Mouse (Mus musculus) ES-CJ7 (cell line): ENCODE data around the gene Phf20.
A peak's percentile ranks its signal among the peaks of the same experiment; 100 is the strongest.
"Not testable (repeated sequence)": the region's sequence is repeated elsewhere in the genome, so short reads cannot be mapped to it uniquely, and the experiment has no call there.

ENCODE experiments used
- DNase-seq: peaks from one replicate; pipeline ENCODE4 v3.0.0; 2011; ENCODE audit warnings: low read depth, low spot score

Phf20 gene

DNA sequence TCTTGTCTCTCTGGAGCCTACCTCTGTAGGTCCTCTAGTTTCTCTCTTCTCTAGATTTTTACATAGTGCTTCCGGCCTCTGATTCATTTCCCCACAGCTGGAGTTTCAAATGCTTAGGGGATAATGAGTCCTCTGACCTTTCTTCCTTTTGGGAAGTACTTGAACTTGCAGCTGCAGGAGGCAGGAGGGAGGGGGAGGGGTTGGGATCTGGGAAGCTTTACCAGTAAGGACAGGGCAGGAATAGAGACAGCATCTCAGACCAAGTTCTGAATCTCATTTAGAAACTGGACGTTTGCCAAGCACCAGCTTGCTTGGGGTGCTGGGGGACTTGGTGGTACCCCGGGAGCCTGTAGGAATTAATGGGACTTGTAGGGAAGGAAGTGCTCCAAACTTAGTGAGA, 3.7 kb downstream of the Phf20 start:
- DNase-seq, result peak; percentile 96

DNA sequence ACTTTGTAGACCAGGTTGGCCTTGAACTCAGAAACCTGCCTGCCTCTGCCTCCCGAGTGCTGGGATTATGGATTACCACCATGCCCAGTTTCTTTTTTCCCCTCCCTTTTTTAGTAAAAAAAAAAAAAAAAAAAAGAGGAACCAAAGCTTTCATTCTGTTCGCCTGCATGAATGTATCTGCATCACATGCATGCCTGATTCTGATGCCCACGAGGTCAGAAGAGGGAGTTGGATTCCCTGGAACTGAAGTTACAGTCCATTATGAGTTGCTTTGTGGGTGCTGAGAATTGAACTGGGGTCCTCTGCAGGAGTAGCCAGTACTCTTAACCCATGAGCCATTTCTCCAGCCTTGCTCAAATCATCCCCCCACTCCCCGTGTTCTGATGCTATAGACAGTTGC, 5.2 kb downstream of the Phf20 start:
- no peak for DNase-seq

DNA sequence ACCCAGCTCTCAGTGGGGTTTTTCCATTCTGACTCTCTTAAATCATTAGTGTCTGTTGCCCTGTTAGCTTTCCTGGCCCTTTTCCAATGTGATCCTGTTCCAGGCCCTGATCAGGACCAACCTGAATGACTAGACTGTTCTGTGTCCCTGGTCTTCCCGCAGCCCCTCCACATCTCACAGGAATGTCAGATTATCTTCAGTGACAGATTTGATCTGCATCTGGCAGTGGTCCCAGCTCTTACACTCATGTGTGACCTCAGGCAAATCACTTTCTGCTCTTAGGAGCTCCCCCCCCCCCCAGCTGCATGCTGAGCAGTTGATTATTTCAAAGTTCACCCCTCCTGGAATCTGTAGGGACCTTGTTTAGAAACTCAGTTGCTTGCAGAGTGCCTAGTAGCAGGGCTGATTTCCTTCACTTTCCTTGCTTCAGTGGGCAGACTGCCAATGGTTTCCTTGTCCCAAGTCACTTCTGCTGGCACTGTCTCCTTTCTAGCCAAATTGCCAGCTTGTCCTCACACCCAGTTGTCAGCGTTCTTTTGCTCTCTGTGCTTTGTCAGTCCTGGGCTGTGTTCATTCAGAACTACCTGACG, 6.7 kb downstream of the Phf20 start:
- no peak for DNase-seq

DNA sequence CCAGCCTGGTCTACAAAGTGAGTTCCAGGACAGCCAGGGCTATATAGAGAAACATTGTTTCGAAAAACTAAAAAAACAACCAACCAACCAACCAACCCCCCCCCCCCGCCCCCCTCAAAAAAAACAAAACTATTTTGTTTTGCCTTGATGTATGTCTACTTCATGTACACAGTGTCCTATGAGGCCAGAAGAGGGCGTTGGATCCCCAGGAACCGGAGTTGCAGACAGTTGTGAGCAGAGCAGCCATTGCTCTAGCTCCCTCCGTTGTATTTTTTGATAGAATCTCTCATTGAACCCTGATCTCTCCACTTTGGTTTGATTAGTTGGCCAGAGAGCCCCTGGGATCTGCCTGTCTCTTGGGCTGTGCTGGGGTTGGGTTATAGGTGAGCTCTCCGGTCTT, 7.7 kb downstream of the Phf20 start:
- DNase-seq, result no peak

DNA sequence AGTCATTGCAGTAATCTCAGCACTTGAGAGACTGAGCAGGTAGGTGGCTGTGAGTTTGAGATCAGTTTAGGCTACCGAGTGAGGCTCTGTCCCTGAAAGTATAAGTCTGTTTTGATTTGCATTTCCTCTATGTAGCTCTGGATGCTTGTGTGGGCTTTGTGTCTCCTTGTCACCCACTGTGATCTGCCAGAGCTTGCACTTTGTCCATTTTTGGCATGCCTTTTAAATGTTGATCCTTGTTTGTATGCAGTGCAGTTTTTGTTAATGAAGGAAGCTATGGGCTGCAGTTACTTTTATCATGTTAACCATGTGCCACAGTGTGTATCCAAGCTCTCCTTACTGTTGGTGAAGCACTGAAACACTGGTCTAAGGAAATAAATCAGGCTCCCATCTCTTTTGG, 21.5 kb downstream of the Phf20 start:
- peak; percentile 59 for DNase-seq

DNA sequence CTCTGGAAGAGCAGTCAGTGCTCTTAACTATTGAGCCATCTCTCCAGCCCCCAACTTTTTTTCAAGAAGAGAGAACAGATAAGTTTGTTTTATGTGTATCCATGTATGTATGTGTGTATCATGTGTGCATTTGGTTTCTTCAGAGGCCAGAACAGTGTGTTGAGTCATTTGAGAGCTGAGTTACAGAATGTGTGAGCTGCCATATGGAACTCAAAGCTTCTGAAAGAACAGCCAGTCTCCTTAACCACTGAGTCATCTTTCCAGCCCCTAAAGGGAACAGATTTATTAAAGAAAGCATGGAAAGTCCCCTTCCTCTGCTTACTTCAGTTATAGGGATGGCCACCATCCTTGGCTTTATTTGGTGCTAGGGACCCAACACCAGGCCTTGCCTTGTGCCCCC, 25.8 kb downstream of the Phf20 start:
- DNase-seq, result no peak

DNA sequence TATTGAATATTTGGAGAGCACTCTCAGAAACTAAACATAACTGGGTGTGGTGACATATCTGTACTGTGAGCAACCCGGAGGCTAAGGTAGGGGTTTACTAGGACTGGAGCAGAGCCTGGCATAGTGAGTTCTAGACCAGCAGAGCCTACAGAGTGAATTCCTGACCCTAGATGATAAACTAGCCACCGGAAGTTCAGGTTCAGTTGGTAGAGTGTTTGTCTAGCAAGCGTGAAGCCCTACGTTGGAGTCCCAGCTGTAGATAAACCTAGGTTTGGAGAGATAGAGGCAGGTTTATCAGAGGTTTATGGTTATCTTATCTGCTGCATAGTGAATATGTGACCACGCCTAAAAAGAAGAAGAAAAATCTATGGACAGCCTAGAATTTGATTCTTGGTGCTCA, 27.8 kb downstream of the Phf20 start:
- no peak for DNase-seq

DNA sequence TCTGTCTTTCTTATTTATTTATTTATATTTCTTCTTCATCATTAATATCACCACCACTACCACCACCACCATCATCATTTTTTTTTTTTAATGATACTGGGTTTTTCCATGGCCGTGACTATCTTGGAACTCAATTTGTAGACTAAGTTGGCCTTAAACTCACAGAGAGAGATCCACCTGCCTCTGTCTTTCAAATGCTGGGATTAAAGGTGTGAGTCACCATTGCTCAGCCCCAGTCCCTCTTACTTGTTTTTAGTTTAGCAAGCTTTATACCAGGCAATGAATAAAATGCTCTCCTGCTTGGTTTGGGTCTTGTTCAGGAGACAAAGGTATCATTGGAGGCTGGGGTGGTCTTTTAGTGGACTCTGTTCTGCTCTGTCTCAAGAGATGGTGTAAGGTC, 31.4 kb downstream of the Phf20 start:
- DNase-seq, result no peak

DNA sequence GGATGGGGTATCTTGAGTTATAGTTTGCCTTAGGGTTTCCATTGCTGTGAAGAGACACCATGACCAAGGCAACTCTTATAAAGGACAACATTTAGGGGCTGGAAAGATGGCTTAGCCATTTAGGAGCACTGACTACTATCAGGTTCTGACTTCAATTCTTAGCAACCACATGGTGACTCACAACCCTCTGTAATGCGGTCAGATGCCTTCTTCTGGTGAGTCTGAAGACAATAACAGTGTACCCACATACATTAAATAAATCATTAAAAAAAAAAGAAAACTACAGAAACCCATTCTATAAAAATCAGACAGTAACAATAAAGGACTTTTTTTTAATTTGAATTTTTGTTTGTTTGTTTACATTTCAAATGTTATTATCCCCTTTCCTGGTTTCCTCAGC, 32.9 kb downstream of the Phf20 start:
- no peak for DNase-seq

DNA sequence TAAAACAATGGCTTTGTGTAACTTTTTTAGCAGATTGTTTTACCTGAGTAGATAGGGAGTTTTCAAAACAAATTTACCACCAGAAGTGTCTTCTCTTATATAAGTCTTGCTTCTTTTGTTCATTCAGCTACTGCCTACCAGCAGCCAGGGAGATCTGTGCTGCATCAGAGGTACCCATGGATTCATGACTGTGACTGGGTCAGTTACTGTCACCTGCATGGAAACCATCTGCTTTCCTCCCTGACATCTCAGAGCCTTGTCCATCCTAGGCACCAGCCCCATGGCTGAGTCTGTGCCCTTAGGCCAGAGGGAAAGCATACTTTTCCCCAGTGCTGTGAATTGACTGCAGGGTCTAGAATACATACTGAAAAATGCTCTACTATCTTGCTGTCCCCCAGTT, 35.1 kb downstream of the Phf20 start:
- no peak for DNase-seq

DNA sequence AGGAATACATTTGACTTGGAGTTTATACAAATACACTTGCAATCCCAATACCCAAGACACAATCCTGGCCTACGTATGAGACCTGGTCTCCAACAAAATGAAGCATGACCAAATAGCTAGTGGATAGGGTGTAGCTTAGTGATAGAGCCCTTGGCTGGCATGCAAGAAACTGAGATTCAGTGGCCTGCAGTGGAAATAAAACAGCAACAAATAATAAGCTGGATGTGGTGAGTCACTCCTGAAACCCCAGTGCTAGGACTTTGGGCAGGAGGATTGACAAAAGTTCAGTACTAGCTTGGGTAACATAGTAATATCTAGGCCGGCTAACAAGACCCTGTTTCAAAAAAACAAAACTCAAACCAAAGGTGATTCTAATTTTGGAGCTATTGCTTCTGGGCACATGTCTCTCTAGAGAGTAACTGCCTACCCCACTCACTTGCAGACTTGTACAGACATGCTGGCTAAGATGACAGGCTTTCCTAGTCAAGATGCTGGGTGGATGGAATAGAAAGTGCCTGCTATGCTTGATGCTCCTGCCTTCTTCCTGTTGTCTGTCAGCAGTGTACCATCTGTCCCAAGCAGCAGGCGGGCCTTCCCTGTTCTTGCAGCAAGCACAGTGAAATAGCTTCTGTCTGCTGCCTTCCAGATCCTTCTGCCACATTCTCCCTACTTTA, 37.1 kb downstream of the Phf20 start:
- no peak for DNase-seq

DNA sequence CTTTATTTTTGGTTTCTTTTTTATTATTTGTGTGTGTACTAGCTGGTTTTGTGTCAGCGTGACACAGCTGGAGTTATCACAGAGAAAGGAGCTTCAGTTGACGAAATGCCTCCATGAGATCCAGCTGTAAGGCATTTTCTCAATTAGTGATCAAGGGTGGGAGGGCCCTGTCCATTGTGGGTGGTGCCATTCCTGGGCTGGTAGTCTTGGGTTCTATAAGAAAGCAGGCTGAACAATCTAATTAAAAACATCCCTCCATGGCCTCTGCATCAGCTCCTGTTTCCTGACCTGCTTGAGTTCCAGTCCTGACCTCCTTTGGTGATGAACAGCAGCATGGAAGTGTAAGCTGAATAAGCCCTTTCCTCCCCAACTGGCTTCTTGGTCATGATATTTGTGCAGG, 37.8 kb downstream of the Phf20 start:
- DNase-seq, result not testable (repeated sequence)

DNA sequence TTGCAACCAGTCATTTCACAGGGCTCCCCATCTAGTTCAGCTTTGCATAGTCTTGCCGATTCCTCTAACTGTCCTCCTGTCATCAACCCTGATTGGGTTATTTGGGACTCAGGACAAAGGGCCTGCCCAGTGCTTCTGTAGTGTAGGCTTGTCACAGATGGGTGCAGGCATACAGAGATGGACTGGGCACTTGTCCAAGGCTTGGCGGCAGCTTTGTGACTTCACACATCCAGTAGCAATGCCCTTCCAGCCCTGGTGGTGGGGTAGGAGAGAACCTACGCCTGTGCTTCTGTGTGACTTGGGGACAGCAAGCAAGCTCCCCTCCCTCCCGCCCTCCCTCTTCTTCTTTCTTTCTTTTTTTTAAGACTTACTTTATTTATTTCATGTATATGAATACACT, 39.6 kb downstream of the Phf20 start:
- DNase-seq, result peak; percentile 28

DNA sequence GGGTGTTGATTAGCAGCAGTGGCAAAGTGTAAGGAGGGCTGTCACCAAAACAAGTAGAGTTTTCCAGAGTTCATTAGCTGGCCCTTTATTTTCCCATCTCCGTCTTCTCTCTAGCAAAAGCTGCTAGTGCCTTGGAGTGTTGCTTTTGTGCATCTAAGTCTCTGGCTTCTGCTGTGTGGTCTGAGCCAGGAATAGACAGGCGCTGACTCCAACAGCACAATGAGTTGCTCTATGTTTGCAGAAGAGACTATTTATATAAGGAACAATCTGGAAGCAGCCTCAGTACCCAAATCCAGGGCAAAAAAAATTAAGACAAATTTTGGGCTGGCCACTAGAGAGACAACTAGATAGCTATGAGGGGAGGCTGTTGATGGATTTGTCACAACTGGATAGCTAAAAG, 45.4 kb downstream of the Phf20 start:
- no peak for DNase-seq

DNA sequence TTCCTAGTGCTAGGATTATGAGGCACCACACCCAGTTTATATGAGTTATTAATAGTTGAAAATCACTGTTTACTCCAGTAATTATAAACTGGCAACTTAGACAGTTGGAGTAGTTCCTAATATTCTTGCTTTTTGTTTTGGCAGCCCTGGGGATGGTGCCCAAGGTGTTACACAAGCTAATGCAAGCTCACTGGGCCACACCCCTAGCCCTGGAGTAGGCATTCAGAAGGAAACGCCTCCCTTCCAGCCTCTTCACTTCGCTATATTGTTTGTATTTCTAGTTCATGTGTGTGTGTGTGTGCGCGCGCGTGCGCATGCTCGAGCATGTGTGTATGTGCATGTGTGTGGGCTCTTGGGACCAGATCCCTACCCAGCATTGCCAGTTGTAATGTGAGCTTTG, 46.7 kb downstream of the Phf20 start:
- DNase-seq, result no peak

DNA sequence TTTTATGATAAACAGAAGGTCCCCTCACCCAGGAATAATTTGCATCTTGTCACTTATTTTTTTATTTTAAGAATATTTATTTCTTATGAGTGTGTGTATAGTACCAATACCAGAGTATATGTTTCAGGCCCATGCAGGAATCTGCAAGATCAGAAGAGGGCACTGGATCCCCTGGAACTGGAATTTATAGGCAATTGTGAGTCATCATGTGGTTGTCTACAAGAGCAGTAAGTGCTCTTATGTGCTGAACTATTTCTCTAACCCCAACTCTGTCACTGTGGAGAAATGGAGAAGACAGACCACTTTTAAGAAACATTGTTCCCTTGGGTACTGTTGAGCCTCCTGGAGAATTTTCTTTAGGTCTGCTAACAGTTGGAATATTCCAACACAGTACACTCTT, 51.3 kb downstream of the Phf20 start:
- no peak for DNase-seq

DNA sequence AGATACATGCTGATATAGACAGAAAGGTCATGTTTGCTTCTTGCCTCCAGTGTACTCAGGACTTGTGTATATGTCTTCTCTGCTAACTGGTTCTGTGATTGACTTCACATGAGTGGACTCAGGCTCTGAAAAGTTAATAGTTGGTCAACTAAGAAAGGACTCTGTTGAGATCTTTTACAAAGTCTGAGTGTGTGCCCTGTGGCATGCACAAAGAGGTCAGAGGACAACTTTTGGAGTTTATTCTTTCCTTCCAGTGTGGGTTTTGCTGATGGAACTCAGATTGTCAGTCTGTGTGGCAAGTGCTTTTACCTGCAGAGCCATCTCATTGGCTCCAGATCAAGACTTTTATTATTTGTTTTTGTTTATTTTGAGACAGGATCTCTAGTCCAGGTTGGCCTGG, 54.5 kb downstream of the Phf20 start:
- no peak for DNase-seq

DNA sequence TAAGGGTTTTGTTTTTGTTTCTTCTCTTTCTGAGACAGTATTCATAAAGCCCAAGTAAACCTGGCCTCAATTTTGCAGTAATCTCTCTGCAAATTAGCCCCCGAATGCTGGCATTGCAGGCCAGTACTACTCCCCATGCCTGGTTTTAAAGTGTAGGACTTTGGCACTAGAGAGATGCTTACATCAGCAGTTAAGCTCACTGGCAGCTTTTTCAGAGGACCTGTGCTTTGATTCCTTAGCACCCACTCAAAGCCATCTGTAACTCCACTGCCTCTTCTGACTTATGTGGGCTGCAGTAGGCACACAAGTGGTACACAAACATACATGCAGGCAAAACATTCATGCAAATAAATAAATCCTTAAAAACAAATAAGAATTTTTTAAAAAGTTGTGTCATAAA, 55.0 kb downstream of the Phf20 start:
- DNase-seq, result no peak

DNA sequence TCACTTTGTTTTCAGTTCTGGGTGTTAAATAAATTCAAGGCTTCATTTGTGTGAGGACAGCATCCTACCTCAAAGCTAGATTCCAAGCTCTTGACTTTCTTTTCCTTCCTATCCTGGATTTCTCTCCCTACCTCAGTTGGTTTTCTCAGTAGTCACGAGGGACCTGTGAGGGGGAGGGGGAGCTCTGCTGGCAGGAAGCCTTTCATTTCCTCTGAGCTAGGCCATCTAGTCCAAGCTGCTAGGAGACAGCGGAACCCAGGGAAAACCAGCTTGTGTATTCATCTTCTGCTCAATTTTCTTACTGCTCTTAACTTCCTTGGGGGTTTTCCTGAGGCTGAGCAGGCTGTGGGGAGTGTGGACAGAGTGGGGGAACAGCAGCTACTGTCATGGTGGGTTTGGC, 60.8 kb downstream of the Phf20 start:
- peak; percentile 35 for DNase-seq

DNA sequence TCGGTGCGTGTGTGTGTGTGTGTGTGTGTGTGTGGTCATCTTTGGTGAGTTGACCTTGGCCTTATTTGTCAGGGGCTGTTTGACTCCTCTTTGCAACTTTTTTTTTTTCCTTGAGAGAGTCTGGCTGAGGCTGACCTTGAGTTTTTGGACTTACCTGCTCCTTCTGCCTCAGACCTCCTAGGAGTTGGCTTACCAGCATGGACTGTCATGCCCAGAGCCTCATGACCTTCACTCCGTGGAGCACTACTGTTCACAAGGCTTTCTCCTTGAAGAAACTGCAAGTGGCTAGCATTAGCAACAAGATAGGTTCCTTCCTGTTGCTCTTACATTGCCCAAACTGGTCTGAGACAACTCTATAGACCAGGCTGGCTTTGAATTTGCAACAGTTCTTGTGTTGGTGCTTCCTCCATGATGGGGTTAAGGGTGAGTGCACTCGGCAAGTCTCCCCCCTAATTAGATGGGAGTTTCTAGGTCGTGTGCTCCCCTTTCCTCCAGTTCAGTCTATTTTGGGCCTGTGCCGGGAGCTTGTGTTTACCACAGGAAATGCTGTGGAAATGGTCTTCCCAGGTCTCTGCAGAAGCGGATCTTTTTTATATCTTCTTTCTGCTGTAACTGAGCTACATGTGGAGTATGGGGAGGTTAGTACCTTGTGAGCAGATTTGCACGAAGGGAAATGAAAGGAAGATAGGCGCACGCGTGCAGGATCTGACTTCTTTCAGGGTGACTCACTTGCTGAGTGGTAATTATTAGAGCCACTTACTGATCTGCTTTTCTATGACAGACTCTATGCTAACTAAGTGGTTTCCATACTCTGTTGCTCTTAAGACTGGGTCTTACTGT, 61.9 kb downstream of the Phf20 start:
- DNase-seq, result no peak

DNA sequence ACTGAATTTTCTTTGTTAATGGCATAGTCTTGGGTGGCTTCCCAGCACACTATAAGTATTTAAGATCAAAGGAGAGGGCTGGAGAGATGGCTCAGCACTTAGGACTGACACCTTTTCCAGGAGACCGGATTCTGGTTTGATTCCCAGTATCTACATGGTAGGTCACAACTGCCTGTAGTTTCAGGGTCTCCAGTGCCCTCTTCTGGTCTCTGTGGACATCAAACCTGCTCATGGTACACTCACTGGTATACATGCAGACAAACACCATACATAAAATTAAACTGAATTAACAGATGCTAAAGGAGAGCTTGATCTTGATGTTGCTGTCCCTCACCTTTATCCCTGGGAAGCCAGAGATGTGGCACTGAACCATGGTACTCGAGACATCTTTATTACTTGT, 64.7 kb downstream of the Phf20 start:
- DNase-seq, result peak; percentile 50

DNA sequence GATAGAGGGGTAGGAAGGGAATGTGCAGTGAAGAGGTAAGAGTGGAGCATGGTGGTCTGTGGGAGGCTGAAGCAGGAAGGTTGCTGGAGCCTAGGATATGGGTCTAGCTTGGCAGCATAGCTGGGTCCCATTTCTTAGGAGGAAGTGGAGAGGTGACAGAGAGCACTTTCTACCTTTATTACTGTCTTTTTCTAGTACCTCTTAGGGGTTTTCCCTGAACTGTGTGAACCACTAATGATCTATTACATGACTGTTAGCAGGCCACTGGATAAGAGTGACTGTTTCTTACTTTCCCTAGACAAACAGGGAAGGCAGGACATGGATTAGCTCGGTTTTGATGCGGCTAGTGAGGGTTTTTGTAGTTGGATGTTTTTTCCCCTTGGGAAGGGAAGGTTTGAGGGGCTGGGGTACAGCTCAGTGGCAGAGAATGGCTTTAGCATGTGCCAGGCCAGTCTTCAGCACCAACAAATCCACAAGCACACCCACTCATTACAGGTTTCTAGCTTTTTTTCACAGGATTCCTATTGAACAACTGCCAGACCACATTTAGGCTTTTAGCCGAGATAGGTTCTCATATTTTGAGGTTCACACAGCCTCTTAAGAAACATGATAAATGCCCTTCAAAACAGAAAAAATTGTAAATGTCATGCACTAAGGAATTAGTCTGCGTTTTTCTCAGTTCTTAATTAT, 67.1 kb downstream of the Phf20 start:
- no peak for DNase-seq
